Mouse (Mus musculus) heart, adult 2 months (tissue): ENCODE results near the gene Olfr91.

Experiments used
- CTCF ChIP-seq: fragments of 200-600 bp; IDR thresholded peaks from 2 replicates; pipeline ENCODE4 v1.8.1; 2022; ENCODE audit warnings: antibody characterized with exemption, mild to moderate bottlenecking, moderate library complexity
- POLR2A ChIP-seq: fragments of 200-500 bp; IDR thresholded peaks from 2 replicates; pipeline ENCODE4 v1.6.1; 2011; ENCODE audit warnings: mild to moderate bottlenecking, low read depth, low read length, control low read depth; ENCODE audit not compliant: insufficient read depth

DNA sequence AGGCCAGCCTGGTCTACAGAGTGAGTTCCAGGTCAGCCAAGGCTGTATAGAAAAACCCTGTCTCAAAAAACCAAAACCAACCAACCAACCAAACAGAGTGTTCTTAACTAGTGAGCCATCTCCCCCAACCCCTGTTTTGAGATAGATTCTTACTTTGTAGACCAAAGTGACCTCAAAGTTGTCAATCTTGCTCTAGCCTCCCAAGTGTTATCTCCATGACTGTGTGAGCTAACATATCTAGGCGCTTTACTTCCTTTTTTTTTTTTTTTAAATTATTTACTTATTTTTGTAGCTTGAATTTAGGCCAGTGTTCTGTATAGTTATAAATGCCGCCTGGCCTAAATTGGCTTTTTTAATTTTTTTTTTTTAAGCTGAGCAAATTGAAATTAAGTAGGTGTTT lies 32.1 kb downstream of the Olfr91 start:
- TF ChIP-seq CTCF (no peak), POLR2A (no peak)
